Mouse (Mus musculus): ENCODE results near the gene Phf13.
A peak's percentile ranks its signal among the peaks of the same experiment; 100 is the strongest.

Phf13 gene

GRCm38 (mm10) chr4:152012109-152012508, 16.1 kb upstream of the Phf13 start:
- DNase-seq: no peak

DNA sequence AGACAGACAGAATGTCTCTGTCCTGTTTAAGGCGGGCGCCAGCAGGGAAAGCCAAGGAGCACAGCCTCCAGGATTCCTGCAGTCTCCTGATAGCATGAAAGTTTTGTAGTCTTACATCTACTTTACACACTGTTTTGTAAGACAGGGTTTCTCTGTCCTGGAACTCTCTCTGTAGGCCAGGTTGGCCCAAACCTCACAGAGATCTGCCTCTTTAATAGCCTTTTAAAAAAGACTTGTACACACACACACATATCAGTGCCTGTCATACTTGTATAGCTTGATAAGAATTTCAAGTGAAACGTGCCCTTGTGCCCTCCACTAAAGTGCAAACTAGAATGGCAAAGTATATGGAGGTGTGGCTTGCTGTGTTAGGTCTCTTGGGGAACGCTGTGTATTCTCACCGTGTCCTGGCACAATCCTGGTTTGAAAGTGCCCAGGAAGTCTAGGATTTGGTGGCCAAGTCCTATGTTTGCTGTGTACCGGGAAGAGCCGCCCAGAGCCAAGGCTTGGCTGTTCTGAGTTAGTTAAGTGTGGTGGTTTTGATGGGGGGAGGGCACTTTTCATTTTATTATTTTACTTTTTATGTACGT, 15.2 kb upstream of the Phf13 start:
- no peak for DNase-seq

- DNase-seq: no peak
These were observed 14.7 kb upstream of the Phf13 start for GRCm38 (mm10) chr4:152010707-152011134.

DNA sequence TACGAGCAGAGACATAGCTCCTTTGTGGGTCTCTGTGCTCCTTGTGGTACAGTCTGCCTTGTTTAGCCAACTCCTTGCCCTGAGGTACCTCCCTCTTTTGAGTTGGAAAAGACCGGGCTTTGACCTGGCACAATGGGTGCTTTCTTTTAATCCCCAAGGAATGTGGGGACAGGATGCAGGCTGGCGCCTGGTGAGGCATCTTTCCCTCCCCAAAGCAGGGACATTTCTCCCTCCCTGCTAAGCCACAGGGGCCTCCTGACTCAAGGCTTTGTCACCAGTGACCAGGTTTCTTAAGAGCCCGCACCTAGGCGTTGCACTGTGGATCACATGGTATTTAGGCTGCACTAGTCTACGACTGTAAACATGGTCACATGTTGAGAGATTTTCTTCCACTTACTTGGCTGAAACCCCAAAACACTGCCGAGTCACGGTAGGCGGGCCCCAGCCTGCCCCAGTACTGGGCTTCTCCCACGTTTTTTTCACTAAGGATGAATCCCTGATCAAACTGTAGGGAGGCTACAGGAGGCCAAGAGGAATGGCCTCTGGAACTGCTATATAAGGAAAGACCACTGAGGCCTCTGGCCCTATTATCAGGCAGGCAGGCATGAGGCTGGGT, 14.1 kb upstream of the Phf13 start:
- peak; percentile 51 for DNase-seq

DNA sequence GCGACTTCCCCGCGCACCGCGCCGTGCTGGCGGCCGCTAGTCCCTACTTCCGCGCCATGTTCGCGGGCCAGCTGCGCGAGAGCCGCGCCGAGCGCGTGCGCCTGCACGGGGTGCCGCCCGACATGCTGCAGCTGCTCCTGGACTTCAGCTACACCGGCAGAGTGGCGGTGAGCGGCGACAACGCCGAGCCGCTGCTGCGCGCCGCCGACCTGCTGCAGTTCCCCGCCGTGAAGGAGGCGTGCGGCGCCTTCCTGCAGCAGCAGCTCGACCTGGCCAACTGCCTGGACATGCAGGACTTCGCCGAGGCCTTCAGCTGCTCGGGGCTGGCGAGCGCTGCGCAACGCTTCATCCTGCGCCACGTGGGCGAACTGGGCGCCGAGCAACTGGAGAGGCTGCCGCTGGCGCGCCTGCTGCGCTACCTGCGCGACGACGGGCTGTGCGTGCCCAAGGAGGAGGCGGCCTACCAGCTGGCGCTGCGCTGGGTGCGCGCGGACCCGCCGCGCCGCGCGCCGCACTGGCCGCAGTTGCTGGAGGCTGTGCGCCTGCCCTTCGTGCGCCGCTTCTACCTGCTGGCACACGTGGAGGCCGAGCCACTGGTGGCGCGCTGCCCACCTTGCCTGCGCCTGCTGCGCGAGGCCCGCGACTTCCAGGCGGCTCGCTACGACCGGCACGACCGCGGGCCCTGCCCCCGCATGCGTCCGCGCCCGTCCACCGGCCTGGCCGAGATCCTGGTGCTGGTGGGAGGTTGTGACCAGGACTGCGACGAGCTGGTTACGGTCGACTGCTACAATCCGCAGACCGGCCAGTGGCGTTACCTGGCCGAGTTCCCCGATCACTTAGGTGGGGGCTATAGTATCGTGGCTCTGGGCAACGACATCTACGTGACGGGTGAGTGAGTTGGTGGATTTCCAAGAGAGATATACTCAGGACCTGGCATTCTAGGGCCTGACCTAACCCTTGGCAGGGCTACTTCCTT, 13.3 kb upstream of the Phf13 start:
- DNase-seq: no peak

- peak; percentile 97 for DNase-seq
These were observed 12.6 kb upstream of the Phf13 start, which contains the start of gene Klhl21 for GRCm38 (mm10) chr4:152008622-152009075. Gene Klhl21 (plus strand): TSS chr4:152008803.

DNA sequence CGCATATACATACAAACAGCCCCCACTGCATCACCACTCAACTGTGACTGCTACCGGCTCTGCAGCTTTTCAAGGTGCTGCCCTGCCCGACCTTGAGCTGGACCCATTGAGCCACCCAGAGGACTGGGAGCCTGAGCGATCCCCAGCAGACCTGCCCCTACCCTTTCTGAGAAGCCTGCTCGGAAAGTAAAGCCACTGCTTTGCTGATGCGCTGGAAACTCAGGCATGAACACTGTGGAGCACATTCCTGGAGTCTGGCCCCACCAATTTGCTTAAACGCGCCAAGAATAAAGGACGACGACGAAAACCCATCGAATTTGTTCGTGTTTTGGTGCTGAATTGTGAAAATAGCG, 12.1 kb upstream of the Phf13 start:
- DNase-seq: peak; percentile 47

- DNase-seq: peak; percentile 70
These were observed 11.6 kb upstream of the Phf13 start for GRCm38 (mm10) chr4:152007481-152008147.

DNA sequence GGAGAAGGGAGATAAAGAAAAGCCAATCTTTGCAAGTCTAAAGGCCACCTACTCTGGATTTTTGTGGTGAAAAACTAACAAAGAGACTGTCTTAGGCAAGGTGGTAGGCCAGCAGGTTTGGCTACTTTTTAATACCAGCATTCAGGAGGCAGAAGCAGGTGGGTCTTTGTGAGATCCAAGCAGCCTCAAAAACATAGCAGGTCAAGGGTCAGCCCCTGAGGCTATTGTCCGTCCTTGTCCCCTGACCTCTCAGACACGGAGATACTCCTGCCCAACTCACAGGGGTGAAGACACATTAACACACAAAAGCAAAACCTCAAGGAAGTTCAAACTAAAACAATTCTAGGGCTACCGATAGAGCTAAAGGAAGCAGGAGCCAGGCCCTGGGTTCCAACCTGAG, 10.8 kb upstream of the Phf13 start:
- DNase-seq: no peak

DNA sequence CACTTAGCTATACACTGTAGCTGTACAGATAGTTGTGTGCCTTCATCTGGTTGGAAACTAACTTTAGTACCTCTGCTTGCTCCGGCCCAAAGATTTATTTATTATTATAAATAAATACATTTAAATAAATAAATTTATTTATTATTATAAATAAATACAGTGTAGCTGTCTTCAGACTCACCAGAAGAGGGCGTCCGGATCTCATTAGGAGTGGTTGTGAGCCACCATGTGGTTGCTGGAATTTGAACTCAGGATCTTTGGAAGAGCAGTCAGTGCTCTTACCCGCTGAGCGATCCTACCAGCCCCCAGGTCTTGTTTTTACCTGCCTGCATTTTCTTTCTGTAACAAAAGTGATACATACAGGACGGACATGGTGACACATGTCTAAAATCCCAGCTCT, 10.1 kb upstream of the Phf13 start:
- DNase-seq: no peak

- no peak for DNase-seq
These were observed 6.0 kb upstream of the Phf13 start for GRCm38 (mm10) chr4:152002063-152002462.

- no peak for DNase-seq
These were observed 5.3 kb upstream of the Phf13 start for GRCm38 (mm10) chr4:152001335-152001734.

DNA sequence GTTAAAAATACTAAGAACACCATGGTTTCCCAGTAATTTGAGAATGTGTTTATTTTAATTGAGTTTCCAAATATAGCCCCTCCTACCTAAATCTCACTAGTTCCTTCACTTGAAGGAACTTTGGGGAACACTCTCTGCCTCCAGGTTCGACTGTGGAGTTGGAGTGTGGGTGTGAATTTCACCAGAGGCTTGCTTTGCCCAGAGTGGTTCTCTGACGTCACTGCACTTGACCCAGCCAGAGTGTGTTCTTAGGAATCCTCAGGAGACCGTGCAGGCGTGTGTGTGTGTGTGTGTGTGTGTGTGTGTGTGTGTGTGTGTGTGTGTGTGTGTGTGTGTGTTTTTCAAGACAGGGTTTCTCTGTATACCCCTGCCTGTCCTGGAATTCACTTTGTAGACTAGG, 4.8 kb upstream of the Phf13 start:
- no peak for DNase-seq

GRCm38 (mm10) chr4:151999481-151999880, 3.4 kb upstream of the Phf13 start:
- DNase-seq: no peak

DNA sequence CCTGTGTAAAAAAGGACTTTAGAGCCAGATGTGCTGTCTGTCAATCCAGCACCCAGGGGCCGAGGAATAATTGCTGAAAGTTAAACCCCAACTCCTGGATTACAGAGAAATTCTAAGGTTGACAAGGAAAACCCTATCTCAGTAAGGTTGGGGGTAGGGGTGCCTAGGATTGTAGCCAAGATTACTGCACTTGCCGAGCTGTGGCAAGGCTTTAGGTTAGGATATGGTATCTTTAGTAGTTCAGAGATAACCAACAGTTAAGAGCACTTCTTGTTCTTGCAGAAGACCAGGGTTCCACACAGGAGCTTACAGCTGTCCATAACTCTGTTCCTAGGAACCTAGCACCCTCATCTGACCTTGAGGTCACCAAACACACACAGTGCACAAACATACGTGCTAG, 1.6 kb upstream of the Phf13 start:
- DNase-seq: no peak

DNA sequence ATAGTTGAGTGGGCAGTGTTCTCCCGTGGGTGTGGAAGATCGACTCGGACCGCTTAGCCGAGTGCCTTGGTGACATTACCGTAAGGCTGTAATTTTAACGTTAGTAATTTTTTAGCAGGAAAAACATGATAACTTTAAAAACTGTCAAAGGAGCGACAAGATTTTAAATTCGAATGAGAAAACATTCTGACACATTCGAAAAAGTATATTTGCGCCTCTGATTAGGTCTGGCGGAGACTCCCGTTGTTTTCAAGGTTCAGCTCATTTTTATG, 829 bp upstream of the Phf13 start:
- no peak for DNase-seq

GRCm38 (mm10) chr4:151995371-151996172, 486 bp downstream of the Phf13 start:
- DNase-seq: peak; percentile 45

DNA sequence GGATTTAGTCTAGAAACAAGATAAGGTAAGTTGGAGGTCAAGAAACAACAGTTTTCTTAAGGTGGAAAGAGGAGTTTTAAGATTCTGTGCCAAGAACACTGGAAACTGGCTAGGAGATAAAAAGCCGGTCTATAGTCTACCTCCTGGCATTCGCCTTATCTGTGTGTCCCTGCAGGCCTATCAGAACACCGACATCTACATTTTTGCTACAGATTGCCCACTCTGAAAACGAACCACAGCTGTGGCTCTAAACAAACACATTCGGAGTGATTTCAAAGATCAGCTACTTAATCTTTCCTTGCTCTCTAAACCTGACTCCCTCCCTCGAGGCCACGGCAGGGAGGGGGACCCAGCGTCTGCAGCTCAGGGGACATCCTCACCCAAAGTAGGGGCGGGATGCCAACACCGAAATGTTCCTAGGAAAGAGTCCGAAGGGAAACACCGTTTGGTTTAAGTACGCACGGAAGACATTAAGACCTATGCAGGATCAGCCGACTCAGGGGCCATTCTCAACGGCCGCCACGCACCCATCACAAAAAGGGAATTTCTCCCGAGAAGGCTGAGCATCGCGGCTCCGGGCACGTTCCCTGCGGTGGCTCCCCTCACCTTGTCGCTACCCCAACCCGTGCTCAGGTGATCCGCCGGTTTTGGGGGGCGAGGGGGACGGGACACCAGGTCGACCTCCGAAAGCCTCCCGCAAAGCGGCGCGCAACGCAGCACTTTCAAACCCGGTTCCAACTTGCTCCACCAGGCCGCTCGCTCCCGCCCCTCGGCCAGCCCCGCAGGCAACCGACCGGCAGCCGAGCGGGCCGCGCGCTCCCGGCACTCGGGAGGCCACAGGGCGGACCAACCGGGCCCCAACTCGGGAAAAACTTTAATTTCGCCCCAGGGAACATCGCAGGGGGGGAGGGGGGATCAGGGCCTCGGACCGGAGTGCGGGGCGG, 1.6 kb downstream of the Phf13 start:
- DNase-seq: peak; percentile 57

DNA sequence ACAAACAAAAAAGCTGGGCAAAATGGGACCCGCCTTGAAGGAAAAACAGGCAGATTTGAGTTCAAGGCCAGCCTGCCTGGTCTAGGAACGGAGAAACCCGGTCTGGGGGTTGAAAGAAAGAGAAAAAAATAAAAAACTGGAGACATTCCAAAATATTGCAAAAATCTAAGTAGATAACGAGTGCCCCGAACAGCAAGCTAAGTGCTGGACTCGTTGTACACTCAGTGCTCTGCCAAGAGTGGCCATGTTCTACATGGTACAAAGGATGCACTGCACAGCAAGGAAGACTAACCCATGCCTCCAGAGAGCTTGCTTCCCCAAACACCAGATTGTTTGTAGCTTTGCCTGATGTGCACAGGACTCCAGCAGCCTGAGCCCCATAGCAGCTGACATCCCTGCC, 3.0 kb downstream of the Phf13 start:
- no peak for DNase-seq

DNA sequence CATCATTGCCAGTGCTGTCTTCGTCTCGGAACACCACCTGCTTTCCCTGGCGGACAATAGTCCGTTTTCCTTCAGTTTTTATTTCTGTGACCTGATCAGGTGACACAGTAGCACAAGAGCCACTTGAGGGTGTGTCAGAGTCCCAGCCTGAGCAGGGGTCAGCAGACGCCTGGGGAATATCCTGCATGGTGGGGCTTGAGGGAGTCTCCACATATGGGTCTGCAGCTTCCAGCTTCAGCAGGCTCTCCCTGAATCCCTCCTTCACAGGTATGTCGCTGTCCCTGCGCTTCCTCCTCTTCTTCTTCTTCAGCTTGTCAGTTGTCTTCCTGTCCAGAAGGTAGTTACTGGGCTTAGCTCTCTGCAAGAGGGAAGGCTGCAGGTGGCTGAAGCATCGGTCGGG, 4.0 kb downstream of the Phf13 start:
- DNase-seq: no peak

GRCm38 (mm10) chr4:151989110-151989488, 7.0 kb downstream of the Phf13 start:
- no peak for DNase-seq

Measured in kidney, postnatal 14 days (tissue).